Mouse (Mus musculus) E14TG2a.4 (cell line): ENCODE results near the gene Gm21983.

ENCODE experiments used
- H3K27me3 ChIP-seq: 2 replicates; pipeline ENCODE4 v1.6.1; 2014; ENCODE audit warnings: low read length, control low read depth; ENCODE audit not compliant: insufficient read depth
- H3K36me3 ChIP-seq: 2 replicates; pipeline ENCODE4 v1.6.1; 2014; ENCODE audit warnings: low read length, control low read depth; ENCODE audit not compliant: insufficient read depth
- H3K4me1 ChIP-seq: replicated peaks from 2 replicates; pipeline ENCODE4 v1.6.1; 2014; ENCODE audit warnings: low read depth, low read length, control low read depth
- H3K4me3 ChIP-seq: replicated peaks from 2 replicates; pipeline ENCODE4 v1.5.1; 2014; ENCODE audit warnings: mild to moderate bottlenecking, low read length
- H3K9me3 ChIP-seq: 2 replicates; pipeline ENCODE4 v1.6.1; 2014; ENCODE audit warnings: low read length, control low read depth
- CTCF ChIP-seq: conservative IDR thresholded peaks from 2 replicates; pipeline ENCODE4 v1.5.1; 2014; ENCODE audit warnings: low read length
- NANOG ChIP-seq: IDR thresholded peaks from 2 replicates; pipeline ENCODE4 v1.6.1; 2014; ENCODE audit warnings: borderline replicate concordance, low read length, mixed read lengths
- POU5F1 ChIP-seq: IDR thresholded peaks from 2 replicates; pipeline ENCODE4 v1.6.1; 2014; ENCODE audit warnings: low read length, borderline replicate concordance

Gm21983 gene

GRCm38 (mm10) chr7:27166614-27167474, 14.0 kb downstream of the Gm21983 start, which contains the start of gene Egln2:
TSS of gene Egln2 (minus strand) at chr7:27166802.
- no peaks in the 10 kb centered on the region for H3K27me3 ChIP-seq
- peaks cover 60% of the 10 kb centered on the region for H3K4me1 ChIP-seq
- peaks cover 71% of the 10 kb centered on the region for H3K36me3 ChIP-seq
- H3K4me3 ChIP-seq = peak within 1 kb of the TSS; percentile 89
- TF ChIP-seq CTCF (no peak), NANOG (no peak), POU5F1 (no peak)
- H3K9me3 ChIP-seq = no peaks in the 10 kb centered on the region

DNA sequence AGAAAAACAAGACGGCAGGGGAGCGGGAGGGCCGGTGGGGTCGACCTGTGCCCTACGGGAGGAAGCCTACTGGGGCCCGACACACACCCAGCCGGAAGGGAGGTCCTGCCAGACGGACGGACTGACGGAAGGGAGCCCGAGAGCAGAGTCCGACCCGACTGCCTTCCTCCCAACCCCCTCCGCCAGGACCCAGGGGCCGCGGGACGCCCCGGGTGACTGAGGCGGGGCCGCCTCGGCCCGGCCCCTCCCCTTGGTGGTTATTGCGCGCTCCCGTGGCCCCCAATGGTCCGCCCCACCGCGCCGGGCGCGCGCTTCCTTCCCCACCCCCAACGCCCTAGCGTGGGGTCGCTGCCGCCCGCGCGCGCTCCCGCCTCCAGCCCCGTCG, 14.7 kb downstream of the Gm21983 start:
- peaks cover 71% of the 10 kb centered on the region for H3K36me3 ChIP-seq
- no peak for TF ChIP-seq CTCF
- TF ChIP-seq POU5F1 = no peak
- no peak for TF ChIP-seq NANOG
- no peaks in the 10 kb centered on the region for H3K9me3 ChIP-seq
- H3K4me3 ChIP-seq = peak overlapping the region; percentile 89
- peaks cover 64% of the 10 kb centered on the region for H3K4me1 ChIP-seq
- no peaks in the 10 kb centered on the region for H3K27me3 ChIP-seq

DNA sequence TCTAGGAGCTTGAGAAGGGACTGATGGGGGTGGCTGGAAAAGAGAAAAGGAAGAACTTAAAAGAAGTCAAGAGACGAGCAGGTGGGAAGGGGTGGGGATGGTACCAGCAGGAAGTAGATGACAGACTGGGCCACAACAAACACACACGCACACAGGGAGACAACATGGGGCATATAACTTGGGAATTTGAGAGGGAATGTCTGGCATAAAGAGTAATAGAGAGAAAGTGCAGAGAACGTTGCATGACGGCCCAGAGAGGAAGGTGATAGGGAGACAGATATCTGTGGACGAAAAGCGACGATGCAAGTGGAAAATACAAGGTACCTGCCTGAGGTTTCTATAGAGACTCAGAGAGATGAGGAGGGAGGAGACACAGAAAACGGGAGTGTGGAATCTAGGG, 15.2 kb downstream of the Gm21983 start:
- TF ChIP-seq NANOG (no peak), CTCF (no peak), POU5F1 (no peak)

DNA sequence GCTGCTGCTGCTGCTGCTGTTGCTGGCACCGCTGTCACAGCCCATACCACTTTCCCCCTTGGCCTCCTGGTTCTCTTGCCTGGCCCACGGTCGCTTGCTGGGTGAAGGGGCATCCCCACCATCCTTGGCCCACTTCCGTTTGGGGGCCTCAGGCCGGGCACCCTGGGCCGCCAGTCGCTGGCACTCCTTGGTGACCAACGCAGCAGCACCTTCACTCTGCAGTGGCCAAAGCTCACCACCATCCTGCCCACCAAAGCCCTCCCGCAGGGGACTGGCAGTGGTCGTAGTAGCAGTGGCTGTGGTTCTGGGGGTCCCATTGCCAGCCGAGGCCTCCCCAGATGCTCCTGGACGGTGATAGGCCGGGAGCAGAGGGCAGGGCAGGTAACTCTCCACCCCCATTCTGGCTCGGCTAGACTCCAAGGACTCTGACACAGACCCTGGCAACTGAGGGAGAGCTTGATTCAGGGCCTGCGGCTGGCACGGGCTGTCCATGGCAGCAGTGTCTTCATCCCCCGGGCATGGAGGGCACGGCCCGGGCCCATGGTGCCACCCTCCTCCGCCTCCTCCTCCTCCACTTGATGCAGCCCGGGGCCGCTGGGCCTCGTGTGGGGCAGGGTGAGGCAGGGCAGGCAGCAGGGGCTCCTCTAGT, 15.8 kb downstream of the Gm21983 start:
- H3K9me3 ChIP-seq = no peaks in the 10 kb centered on the region
- peaks cover 71% of the 10 kb centered on the region for H3K36me3 ChIP-seq
- TF ChIP-seq POU5F1 (no peak), CTCF (no peak), NANOG (no peak)
- no peaks in the 10 kb centered on the region for H3K27me3 ChIP-seq
- H3K4me3 ChIP-seq = peak overlapping the region; percentile 89
- peaks cover 75% of the 10 kb centered on the region for H3K4me1 ChIP-seq

More for the DNA sequence above, 15.2 kb downstream of the Gm21983 start:
- H3K9me3 ChIP-seq = no peaks in the 10 kb centered on the region
- no peaks in the 10 kb centered on the region for H3K27me3 ChIP-seq
- H3K4me1 ChIP-seq = peaks cover 69% of the 10 kb centered on the region
- peaks cover 71% of the 10 kb centered on the region for H3K36me3 ChIP-seq
- H3K4me3 ChIP-seq = peak overlapping the region; percentile 89

DNA sequence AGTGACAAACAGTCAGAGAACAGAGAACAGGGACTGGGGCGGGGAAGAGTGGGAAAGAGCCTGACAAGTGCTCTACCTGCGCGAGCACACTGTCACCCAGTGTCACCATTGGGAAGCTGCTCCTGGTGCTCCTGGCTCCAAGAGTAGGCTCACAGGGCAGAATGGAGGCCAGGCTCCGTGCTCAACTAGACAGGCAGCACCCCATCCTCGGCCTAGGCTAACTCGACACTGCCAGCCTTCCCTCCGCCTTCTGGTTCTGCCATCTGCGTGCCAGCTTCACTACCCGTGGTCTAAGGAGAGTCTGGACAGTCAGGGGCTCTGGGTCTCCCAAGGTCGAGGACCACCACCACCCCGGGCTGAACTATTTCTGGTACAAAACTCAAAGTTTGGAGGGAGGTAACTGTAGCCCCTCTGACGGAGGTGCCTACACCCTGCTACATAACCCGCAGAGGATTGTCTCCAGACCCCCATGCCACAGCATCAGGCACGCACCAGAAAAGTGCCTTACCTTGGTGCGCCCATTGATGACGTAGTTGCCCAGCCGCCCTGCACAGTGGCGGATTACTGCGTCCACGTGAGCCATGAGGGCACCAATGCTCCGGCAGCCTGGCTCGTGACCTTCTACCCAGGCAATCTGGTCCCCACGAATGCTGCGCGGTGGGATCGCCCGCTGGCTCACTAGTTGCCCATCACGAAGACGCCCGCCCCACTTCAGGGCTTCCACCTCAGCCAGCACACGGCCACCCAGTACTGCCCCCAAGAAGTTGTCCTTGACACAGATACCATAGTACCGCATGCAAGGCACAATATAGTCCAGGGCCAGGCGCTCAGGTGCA, 16.6 kb downstream of the Gm21983 start:
- H3K36me3 ChIP-seq = peaks cover 69% of the 10 kb centered on the region
- H3K4me3 ChIP-seq = peak overlapping the region; percentile 89
- H3K4me1 ChIP-seq = peaks cover 82% of the 10 kb centered on the region
- no peaks in the 10 kb centered on the region for H3K27me3 ChIP-seq
- no peaks in the 10 kb centered on the region for H3K9me3 ChIP-seq
- no peak for TF ChIP-seq CTCF
- TF ChIP-seq POU5F1 = no peak
- TF ChIP-seq NANOG = no peak

- Histone ChIP-seq H3K36me3 (peaks cover 69% of the 10 kb centered on the region), H3K4me3 (peak overlapping the region; percentile 89; the same call in 1 of the 2 replicates)
- TF ChIP-seq CTCF = no peak
- no peak for TF ChIP-seq NANOG
- no peak for TF ChIP-seq POU5F1
These were observed 17.5 kb downstream of the Gm21983 start for GRCm38 (mm10) chr7:27163450-27163805.

GRCm38 (mm10) chr7:27162780-27163449, 18.0 kb downstream of the Gm21983 start:
- Histone ChIP-seq H3K4me3 (peak overlapping the region; percentile 89; the same call in 1 of the 2 replicates), H3K27me3 (no peaks in the 10 kb centered on the region), H3K9me3 (no peaks in the 10 kb centered on the region), H3K36me3 (peaks cover 69% of the 10 kb centered on the region), H3K4me1 (peaks cover 89% of the 10 kb centered on the region)
- TF ChIP-seq POU5F1 (no peak), NANOG (no peak), CTCF (no peak)

More at GRCm38 (mm10) chr7:27163450-27163805, 17.5 kb downstream of the Gm21983 start:
- Histone ChIP-seq H3K4me1 (peaks cover 89% of the 10 kb centered on the region), H3K9me3 (no peaks in the 10 kb centered on the region), H3K27me3 (no peaks in the 10 kb centered on the region)
